Mouse (Mus musculus) heart, embryonic 12.5 days (tissue): Measurements from ENCODE around the gene Actbl2. TPM values are rescaled to one million over a fixed set of nuclear protein-coding genes. Genes with fewer than 3 reads are reported as not detected.

Source experiments
- ATAC-seq: fragments of 200-750 bp; cut with Nextera tagmentation; 2 replicates; pipeline ENCODE4 v1.8.0; 2017; ENCODE audit warnings: moderate TSS enrichment, moderate library complexity; ENCODE audit not compliant: insufficient number of reproducible peaks, low FRiP score
- H3K27ac ChIP-seq: fragments of 300-500 bp; sonication (generic); 2 replicates; pipeline ENCODE4 v1.5.1; 2016; ENCODE audit warnings: mild to moderate bottlenecking, moderate library complexity; ENCODE audit not compliant: poor library complexity, severe bottlenecking
- H3K27me3 ChIP-seq: fragments of 300-500 bp; sonication (generic); replicated peaks from 2 replicates; pipeline ENCODE4 v1.6.1; 2016; ENCODE audit warnings: mild to moderate bottlenecking, moderate library complexity
- H3K36me3 ChIP-seq: fragments of 300-500 bp; sonication (generic); 2 replicates; pipeline ENCODE4 v1.6.1; 2016; ENCODE audit warnings: mild to moderate bottlenecking, moderate library complexity
- H3K4me1 ChIP-seq: fragments of 300-500 bp; sonication (generic); replicated peaks from 2 replicates; pipeline ENCODE4 v1.6.1; 2016; ENCODE audit warnings: mild to moderate bottlenecking
- H3K4me2 ChIP-seq: fragments of 300-500 bp; sonication (generic); 2 replicates; pipeline ENCODE4 v1.6.1; 2016; ENCODE audit warnings: mild to moderate bottlenecking, moderate library complexity
- H3K4me3 ChIP-seq: fragments of 300-500 bp; sonication (generic); 2 replicates; pipeline ENCODE4 v1.5.1; 2016; ENCODE audit warnings: mild to moderate bottlenecking
- H3K9ac ChIP-seq: fragments of 300-500 bp; sonication (generic); 2 replicates; pipeline ENCODE4 v1.6.1; 2016; ENCODE audit warnings: mild to moderate bottlenecking, moderate library complexity
- H3K9me3 ChIP-seq: fragments of 300-500 bp; sonication (generic); replicated peaks from 2 replicates; pipeline ENCODE4 v1.6.1; 2016; ENCODE audit warnings: mild to moderate bottlenecking, moderate library complexity
- WGBS: fragments of 180-500 bp; shearing (Covaris S2); methylation state at CpG from one replicate; pipeline ENCODE4 v1.1.7; 2016; 5-methylcytosine and 5-hydroxymethylcytosine counted together
- polyA plus RNA-seq: library from polyadenylated mRNA; unstranded; fragments of >200 nt; fragmentation: Nextera tagmentation; extraction: Ambion mirVana; gene quantifications from 2 replicates; pipeline ENCODE4 v1.2.1, GENCODE M21; 2016

The Actbl2 gene
- polyA plus RNA-seq, 1 experiment from 2014 or later = not detected

DNA sequence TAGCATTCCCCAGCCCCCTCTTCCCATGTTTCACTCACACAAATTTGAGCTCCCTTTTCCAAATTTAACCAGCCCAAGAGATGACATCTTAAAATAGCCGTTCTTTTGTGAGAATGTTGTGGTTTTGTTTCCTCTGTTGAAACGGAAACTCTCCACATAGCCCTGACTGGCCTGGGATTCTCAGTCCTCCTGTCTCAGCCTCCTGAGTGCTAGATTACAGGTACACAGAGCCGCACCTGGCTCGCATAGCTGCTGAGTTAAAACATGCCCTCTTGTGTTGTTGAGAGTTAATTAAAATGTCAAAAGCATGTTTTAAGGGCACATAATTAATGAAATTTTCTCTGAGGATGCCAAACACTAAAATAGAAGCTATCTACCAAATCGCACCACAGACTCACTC, 3.7 kb upstream of the Actbl2 start:
- no peak overlapping the region for H3K27ac ChIP-seq
- no peaks in the 10 kb centered on the region for H3K9me3 ChIP-seq
- no peak overlapping the region for H3K9ac ChIP-seq
- no peaks in the 10 kb centered on the region for H3K27me3 ChIP-seq
- H3K4me1 ChIP-seq = no peaks in the 10 kb centered on the region
- no peaks in the 10 kb centered on the region for H3K36me3 ChIP-seq
- H3K4me3 ChIP-seq = no peak overlapping the region
- H3K4me2 ChIP-seq = no peak overlapping the region
- ATAC-seq = no peak
- 77% methylated on average over 5 of the region's 5 CpGs for WGBS

GRCm38 (mm10) chr13:111251795-111252194, 3.0 kb upstream of the Actbl2 start:
- H3K36me3 ChIP-seq = no peaks in the 10 kb centered on the region
- H3K9me3 ChIP-seq = no peaks in the 10 kb centered on the region
- H3K4me2 ChIP-seq = no peak overlapping the region
- no peak for ATAC-seq
- WGBS = 50% methylated on average over 5 of the region's 5 CpGs
- no peaks in the 10 kb centered on the region for H3K4me1 ChIP-seq
- H3K9ac ChIP-seq = no peak overlapping the region
- no peak overlapping the region for H3K4me3 ChIP-seq
- no peaks in the 10 kb centered on the region for H3K27me3 ChIP-seq
- no peak overlapping the region for H3K27ac ChIP-seq

DNA sequence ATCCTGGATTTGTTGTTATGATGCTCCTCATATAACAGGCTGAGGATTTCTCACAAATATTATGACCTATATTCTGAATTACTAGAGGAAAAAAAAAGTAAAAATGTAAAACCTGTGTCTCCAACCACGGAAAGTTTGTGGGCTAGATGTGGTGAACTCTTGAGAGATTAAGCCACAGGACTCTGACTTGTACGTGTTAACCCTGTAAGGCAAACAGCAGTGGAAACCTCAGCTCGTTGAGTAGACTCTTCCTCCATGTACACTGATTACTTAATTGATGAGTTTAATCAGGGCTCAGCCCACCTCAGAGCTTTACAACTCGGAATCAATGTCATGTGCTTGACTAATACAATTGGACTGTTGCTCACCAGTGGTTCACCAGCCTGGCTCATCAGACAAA, 3.2 kb downstream of the Actbl2 start:
- WGBS = 73% methylated on average over 4 of the region's 4 CpGs

DNA sequence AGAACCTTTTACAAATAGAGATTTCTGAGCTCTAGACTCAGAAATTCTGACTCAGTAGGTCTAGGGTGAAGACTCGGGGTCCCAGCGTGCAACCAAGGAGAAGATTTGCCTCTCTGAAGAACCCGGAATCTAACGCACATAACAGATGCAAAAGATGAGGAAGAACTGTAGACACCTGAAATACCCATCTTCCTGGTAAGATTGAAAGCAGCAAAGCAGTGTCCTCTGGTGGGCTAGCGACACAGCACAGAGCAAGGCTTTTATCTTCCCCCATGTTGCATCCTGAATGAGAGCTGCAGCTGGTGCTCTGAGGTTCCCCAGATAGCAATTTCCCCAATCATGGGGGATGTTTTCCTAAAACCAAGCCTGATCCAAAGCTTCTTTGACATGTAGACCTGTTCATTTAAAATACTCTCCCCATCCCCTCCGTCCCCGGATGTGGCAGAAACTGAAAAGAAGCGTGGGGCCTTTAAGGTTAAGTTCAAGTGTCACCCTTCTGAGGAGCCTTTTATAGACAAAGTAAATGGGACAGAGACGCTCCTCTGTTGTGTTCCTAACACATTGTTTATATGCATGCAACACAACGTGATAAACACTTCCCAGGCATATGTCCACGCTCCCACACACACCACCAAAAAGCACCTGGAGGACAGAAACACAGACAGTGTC, 3.7 kb downstream of the Actbl2 start:
- Histone ChIP-seq H3K9ac (no peak overlapping the region), H3K4me3 (no peak overlapping the region), H3K27ac (no peak overlapping the region), H3K27me3 (no peaks in the 10 kb centered on the region), H3K4me1 (no peaks in the 10 kb centered on the region), H3K4me2 (no peak overlapping the region), H3K9me3 (no peaks in the 10 kb centered on the region), H3K36me3 (no peaks in the 10 kb centered on the region)
- ATAC-seq = no peak
- WGBS = 79% methylated on average over 11 of the region's 11 CpGs

More for the DNA sequence above, 3.2 kb downstream of the Actbl2 start:
- Histone ChIP-seq H3K27ac (no peak overlapping the region), H3K4me1 (no peaks in the 10 kb centered on the region), H3K27me3 (no peaks in the 10 kb centered on the region), H3K9me3 (no peaks in the 10 kb centered on the region), H3K4me3 (no peak overlapping the region), H3K4me2 (no peak overlapping the region), H3K36me3 (no peaks in the 10 kb centered on the region), H3K9ac (no peak overlapping the region)
- no peak for ATAC-seq

- H3K4me1 ChIP-seq = no peaks in the 10 kb centered on the region
- H3K9ac ChIP-seq = no peak overlapping the region
- WGBS = 64% methylated on average over 6 of the region's 6 CpGs
- no peaks in the 10 kb centered on the region for H3K9me3 ChIP-seq
- H3K4me2 ChIP-seq = no peak overlapping the region
- no peak for ATAC-seq
- H3K27me3 ChIP-seq = no peaks in the 10 kb centered on the region
- H3K4me3 ChIP-seq = no peak overlapping the region
- H3K27ac ChIP-seq = no peak overlapping the region
- no peaks in the 10 kb centered on the region for H3K36me3 ChIP-seq
Observed at GRCm38 (mm10) chr13:111259093-111259491, 4.3 kb downstream of the Actbl2 start.

- Histone ChIP-seq H3K4me1 (no peaks in the 10 kb centered on the region), H3K36me3 (no peaks in the 10 kb centered on the region), H3K9ac (no peak overlapping the region), H3K9me3 (no peaks in the 10 kb centered on the region), H3K4me3 (no peak overlapping the region), H3K27ac (no peak overlapping the region), H3K4me2 (no peak overlapping the region), H3K27me3 (no peaks in the 10 kb centered on the region)
- WGBS = 75% methylated on average over 7 of the region's 7 CpGs
- no peak for ATAC-seq
Observed at GRCm38 (mm10) chr13:111259711-111260110, 4.9 kb downstream of the Actbl2 start.

GRCm38 (mm10) chr13:111263186-111263585, 8.4 kb downstream of the Actbl2 start:
- ATAC-seq = no peak
- Histone ChIP-seq H3K36me3 (no peaks in the 10 kb centered on the region), H3K4me2 (no peak overlapping the region), H3K27me3 (no peaks in the 10 kb centered on the region), H3K9me3 (no peaks in the 10 kb centered on the region), H3K4me1 (peaks cover 11% of the 10 kb centered on the region; the same call in 1 of the 2 replicates), H3K9ac (no peak overlapping the region), H3K4me3 (no peak overlapping the region), H3K27ac (no peak overlapping the region)
- 74% methylated on average over 2 of the region's 2 CpGs for WGBS

GRCm38 (mm10) chr13:111263758-111264157, 8.9 kb downstream of the Actbl2 start:
- Histone ChIP-seq H3K4me1 (peaks cover 13% of the 10 kb centered on the region), H3K4me2 (no peak overlapping the region), H3K4me3 (no peak overlapping the region), H3K36me3 (no peaks in the 10 kb centered on the region), H3K27me3 (no peaks in the 10 kb centered on the region), H3K9me3 (no peaks in the 10 kb centered on the region), H3K9ac (no peak overlapping the region), H3K27ac (no peak overlapping the region)
- no peak for ATAC-seq
- 71% methylated on average over 3 of the region's 3 CpGs for WGBS

DNA sequence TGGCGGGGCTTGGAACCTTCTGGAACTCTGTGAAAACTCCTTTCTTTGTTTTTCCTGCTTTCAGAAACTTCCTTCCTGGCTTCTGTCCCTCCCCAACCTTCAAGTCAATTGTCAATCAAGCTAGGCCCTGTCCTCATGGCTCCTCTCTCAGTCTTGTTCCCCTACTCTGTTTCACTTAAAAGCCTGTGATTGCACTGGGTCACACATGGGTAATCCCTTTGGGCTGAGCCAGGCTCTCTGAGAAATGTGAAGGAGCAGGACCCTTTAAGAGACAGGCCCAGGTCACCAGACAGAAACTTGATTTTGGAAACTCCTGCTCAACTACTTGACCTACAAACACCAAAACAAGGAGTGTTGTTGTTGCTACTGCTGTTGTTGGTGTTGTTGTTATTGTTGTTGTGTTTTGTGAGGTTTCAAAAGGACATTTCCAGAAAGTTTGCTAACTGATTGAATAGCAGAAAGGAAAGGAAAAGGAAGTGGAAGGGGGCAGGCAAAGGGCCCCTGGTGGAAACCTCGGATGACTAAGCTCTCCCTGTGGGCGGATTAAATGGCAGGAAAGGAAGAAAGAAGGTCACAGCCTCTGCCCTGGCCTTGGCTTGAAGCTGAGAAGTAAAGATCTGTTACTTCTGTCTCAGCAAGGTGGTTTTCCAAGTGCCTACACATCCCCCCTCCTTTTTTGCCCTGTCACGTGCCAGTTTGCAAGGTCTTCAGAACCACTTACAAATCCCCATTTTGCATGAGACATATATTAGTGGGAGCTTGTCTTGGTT, 10.6 kb downstream of the Actbl2 start:
- H3K9me3 ChIP-seq = no peaks in the 10 kb centered on the region
- no peak overlapping the region for H3K9ac ChIP-seq
- no peaks in the 10 kb centered on the region for H3K36me3 ChIP-seq
- peaks cover 21% of the 10 kb centered on the region for H3K4me1 ChIP-seq
- WGBS = 62% methylated on average over 4 of the region's 4 CpGs
- no peak overlapping the region for H3K27ac ChIP-seq
- no peak overlapping the region for H3K4me2 ChIP-seq
- H3K4me3 ChIP-seq = no peak overlapping the region
- no peak for ATAC-seq
- no peaks in the 10 kb centered on the region for H3K27me3 ChIP-seq

- 77% methylated on average over 5 of the region's 5 CpGs for WGBS
- Histone ChIP-seq H3K4me2 (no peak overlapping the region), H3K4me3 (no peak overlapping the region), H3K27me3 (no peaks in the 10 kb centered on the region), H3K36me3 (no peaks in the 10 kb centered on the region), H3K27ac (no peak overlapping the region), H3K9ac (no peak overlapping the region), H3K4me1 (peaks cover 21% of the 10 kb centered on the region), H3K9me3 (no peaks in the 10 kb centered on the region)
- ATAC-seq = no peak
Observed at GRCm38 (mm10) chr13:111266855-111267254, 12.0 kb downstream of the Actbl2 start.

DNA sequence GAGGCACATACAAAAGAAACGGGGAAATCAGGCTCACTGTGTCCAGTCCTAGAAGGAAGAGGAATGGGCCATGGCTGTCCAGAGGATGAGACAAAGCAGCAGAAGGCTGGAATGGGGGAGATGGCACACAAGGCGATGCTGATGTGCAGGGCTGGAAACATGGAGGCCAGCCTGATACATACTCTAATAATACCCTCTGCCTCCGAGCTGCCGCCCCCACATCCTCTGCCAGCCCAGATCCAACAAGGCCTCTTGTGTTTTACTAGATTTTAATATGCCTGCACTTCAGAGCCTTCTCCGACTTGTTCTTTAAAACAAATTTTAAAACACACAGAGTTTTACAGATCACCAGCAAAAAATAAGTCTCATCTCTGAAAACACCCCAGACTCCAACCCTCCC, 14.2 kb downstream of the Actbl2 start:
- H3K27me3 ChIP-seq = no peaks in the 10 kb centered on the region
- H3K9ac ChIP-seq = no peak overlapping the region
- H3K9me3 ChIP-seq = no peaks in the 10 kb centered on the region
- peaks cover 27% of the 10 kb centered on the region for H3K4me1 ChIP-seq
- H3K36me3 ChIP-seq = no peaks in the 10 kb centered on the region
- 64% methylated on average over 5 of the region's 5 CpGs for WGBS
- H3K4me2 ChIP-seq = no peak overlapping the region
- H3K4me3 ChIP-seq = no peak overlapping the region
- no peak overlapping the region for H3K27ac ChIP-seq
- ATAC-seq = no peak
